Mouse (Mus musculus): Measurements from ENCODE around the gene Litaf. TPM values are rescaled to one million over a fixed set of nuclear protein-coding genes. Genes with fewer than 3 reads are reported as not detected.

Gene Litaf
- polyA plus RNA-seq, 1 experiment from 2014 or later, result 137 TPM

DNA sequence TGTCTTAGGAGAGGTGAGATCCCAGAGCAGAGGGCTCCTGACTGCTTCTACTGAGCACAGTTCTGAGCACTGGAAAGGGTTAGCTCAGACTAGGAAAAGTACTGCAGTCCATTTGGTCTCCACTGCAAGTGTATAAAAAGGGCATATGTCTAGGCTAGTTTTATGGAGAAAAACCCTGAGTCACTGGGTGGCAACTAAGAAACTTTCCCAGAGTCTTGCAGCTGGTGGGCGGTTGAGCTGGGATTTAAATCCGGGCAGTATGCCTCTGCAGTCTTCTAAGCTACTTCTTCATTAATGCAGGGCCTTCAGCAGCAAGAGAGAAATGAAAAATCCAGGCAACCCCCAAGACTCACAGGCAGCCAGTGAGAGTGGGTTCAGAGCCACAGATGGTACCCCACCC is 15.7 kb downstream of the Litaf start:
- no peak for TF ChIP-seq CTCF (IDR thresholded peaks at IDR 0.05; ENCODE audit: low read depth)
- WGBS, result 88% methylated on average over 2 of the region's 2 CpGs

DNA sequence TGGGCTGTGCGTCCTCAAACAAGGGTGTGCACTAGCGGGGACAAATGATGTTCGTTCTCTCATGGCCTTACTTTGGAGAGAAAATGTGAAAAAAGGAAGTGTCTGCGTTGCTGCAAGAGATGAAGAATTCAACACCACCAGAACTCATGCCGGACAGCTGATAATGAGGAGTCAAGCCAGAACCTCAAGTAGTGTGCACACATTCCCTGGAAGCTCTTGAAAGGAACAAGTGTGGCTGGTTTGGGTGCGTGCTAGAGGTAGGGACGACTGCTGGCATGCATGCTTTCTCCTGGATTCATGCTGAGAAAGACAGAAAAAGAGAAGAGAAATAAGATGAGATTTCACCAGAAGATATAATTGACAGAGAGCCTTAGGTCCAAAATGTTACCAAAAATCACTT is 18.8 kb downstream of the Litaf start:
- Histone ChIP-seq H3K4me1 (replicated peaks; ENCODE audit: insufficient read depth, low read length) (no peaks in the 10 kb centered on the region), H3K4me2 (ENCODE audit: low read length) (no peak overlapping the region), H3K27ac (no peak overlapping the region), H3K9ac (ENCODE audit: low read depth, low read length) (no peak overlapping the region), H3K9me3 (replicated peaks; ENCODE audit: low read length) (no peaks in the 10 kb centered on the region), H3K4me3 (replicated peaks; ENCODE audit: low read depth, low read length) (no peak overlapping the region), H3K27me3 (ENCODE audit: insufficient read depth, low read length) (no peaks in the 10 kb centered on the region), H3K36me3 (ENCODE audit: insufficient read depth, low read length) (no peaks in the 10 kb centered on the region)
- TF ChIP-seq CTCF (IDR thresholded peaks at IDR 0.05; ENCODE audit: low read depth), result no peak
- ATAC-seq (replicated peaks; ENCODE audit: low FRiP score, low read depth), result no peak
- no peak for DNase-seq (ENCODE audit: low spot score)
- WGBS, result 84% methylated on average over 7 of the region's 7 CpGs

More for the DNA sequence above, 15.7 kb downstream of the Litaf start:
- H3K4me2 ChIP-seq (ENCODE audit: low read length), result no peak overlapping the region
- no peaks in the 10 kb centered on the region for H3K9me3 ChIP-seq (replicated peaks; ENCODE audit: low read length)
- H3K36me3 ChIP-seq (ENCODE audit: insufficient read depth, low read length), result no peaks in the 10 kb centered on the region
- DNase-seq (ENCODE audit: low spot score) (no peak), ATAC-seq (replicated peaks; ENCODE audit: low FRiP score, low read depth) (no peak)
- no peak overlapping the region for H3K9ac ChIP-seq (ENCODE audit: low read depth, low read length)
- no peak overlapping the region for H3K4me3 ChIP-seq (replicated peaks; ENCODE audit: low read depth, low read length)
- no peak overlapping the region for H3K27ac ChIP-seq
- H3K27me3 ChIP-seq (ENCODE audit: insufficient read depth, low read length), result no peaks in the 10 kb centered on the region
- no peaks in the 10 kb centered on the region for H3K4me1 ChIP-seq (replicated peaks; ENCODE audit: insufficient read depth, low read length)

DNA sequence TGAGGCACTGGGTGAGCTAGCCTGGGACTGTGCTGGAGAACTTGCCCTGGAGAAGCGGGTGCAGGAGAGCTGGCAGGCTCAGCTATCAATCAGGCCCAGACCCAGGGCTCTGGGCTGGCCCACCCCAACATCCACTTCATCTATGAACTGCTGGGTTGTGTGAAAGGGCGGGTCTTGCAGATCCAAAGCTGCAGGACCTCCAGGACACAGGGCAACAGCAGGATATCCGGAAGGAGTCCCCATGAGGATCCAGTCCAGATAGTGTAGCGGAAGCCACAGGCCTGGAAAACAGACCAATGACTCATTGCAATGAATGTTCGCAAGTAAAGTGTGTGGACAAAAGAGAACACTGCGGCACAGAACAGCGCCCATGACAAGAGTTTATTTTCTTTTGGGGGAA is 19.5 kb downstream of the Litaf start:
- no peaks in the 10 kb centered on the region for H3K27me3 ChIP-seq (ENCODE audit: insufficient read depth, low read length)
- H3K27ac ChIP-seq, result no peak overlapping the region
- WGBS, result 83% methylated on average over 7 of the region's 7 CpGs
- no peaks in the 10 kb centered on the region for H3K4me1 ChIP-seq (replicated peaks; ENCODE audit: insufficient read depth, low read length)
- H3K36me3 ChIP-seq (ENCODE audit: insufficient read depth, low read length), result no peaks in the 10 kb centered on the region
- ATAC-seq (replicated peaks; ENCODE audit: low FRiP score, low read depth) (peak; percentile 43; the same call in 1 of the 2 replicates), DNase-seq (ENCODE audit: low spot score) (peak; percentile 9)
- no peak for TF ChIP-seq CTCF (IDR thresholded peaks at IDR 0.05; ENCODE audit: low read depth)
- H3K9me3 ChIP-seq (replicated peaks; ENCODE audit: low read length), result no peaks in the 10 kb centered on the region
- H3K4me3 ChIP-seq (replicated peaks; ENCODE audit: low read depth, low read length), result no peak overlapping the region
- no peak overlapping the region for H3K4me2 ChIP-seq (ENCODE audit: low read length)
- no peak overlapping the region for H3K9ac ChIP-seq (ENCODE audit: low read depth, low read length)

DNA sequence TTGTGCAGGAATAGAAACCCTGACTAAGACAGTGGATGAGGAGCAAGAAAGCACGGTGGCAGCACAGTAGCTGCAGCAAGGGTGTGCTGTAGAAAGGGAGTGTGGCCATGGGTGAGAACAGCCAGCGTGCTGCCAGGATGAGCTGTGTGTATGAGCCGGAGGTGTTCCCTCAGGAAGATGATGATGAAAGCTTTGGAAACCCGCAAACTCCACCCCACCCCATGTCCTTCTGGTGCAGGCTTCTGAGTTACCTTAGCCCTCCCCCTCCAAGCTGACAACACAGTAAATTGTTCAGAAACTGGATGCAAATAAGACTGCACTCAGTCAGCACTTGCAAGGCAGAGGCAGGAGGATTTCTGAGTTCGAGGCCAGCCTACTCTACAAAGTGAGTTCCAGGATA is 22.7 kb downstream of the Litaf start:
- 81% methylated on average over 5 of the region's 5 CpGs for WGBS
- no peak overlapping the region for H3K27ac ChIP-seq
- DNase-seq (ENCODE audit: low spot score) (no peak), ATAC-seq (replicated peaks; ENCODE audit: low FRiP score, low read depth) (no peak)
- no peak overlapping the region for H3K4me3 ChIP-seq (replicated peaks; ENCODE audit: low read depth, low read length)
- H3K36me3 ChIP-seq (ENCODE audit: insufficient read depth, low read length), result no peaks in the 10 kb centered on the region
- TF ChIP-seq CTCF (IDR thresholded peaks at IDR 0.05; ENCODE audit: low read depth), result no peak
- no peaks in the 10 kb centered on the region for H3K9me3 ChIP-seq (replicated peaks; ENCODE audit: low read length)
- H3K4me1 ChIP-seq (replicated peaks; ENCODE audit: insufficient read depth, low read length), result no peaks in the 10 kb centered on the region
- H3K4me2 ChIP-seq (ENCODE audit: low read length), result no peak overlapping the region
- no peak overlapping the region for H3K9ac ChIP-seq (ENCODE audit: low read depth, low read length)
- H3K27me3 ChIP-seq (ENCODE audit: insufficient read depth, low read length), result no peaks in the 10 kb centered on the region

DNA sequence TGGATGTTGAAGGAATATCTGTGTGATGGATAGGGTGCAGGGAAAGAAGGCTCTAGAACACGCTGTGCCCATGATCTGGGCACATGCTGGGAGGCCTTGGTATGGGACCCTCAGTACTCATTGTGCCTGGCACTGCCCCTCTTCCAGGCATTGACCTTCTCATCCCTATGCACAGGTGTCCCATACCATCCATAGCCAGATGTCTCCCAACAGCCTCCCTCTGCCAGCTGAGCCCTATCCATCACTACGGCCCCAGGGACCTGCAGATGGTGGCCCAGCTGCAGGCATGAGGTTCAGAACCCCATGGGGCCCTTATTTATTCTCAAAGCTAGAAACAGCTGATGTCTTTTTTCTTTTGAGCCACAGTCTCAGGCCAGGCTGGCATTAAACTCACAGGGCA is 25.4 kb downstream of the Litaf start:
- Histone ChIP-seq H3K27me3 (ENCODE audit: insufficient read depth, low read length) (no peaks in the 10 kb centered on the region), H3K27ac (no peak overlapping the region), H3K4me3 (replicated peaks; ENCODE audit: low read depth, low read length) (no peak overlapping the region), H3K4me2 (ENCODE audit: low read length) (no peak overlapping the region), H3K9me3 (replicated peaks; ENCODE audit: low read length) (no peaks in the 10 kb centered on the region), H3K36me3 (ENCODE audit: insufficient read depth, low read length) (no peaks in the 10 kb centered on the region), H3K4me1 (replicated peaks; ENCODE audit: insufficient read depth, low read length) (no peaks in the 10 kb centered on the region), H3K9ac (ENCODE audit: low read depth, low read length) (no peak overlapping the region)
- DNase-seq (ENCODE audit: low spot score) (no peak), ATAC-seq (replicated peaks; ENCODE audit: low FRiP score, low read depth) (no peak)
- WGBS, result 70% methylated on average over 2 of the region's 2 CpGs
- TF ChIP-seq CTCF (IDR thresholded peaks at IDR 0.05; ENCODE audit: low read depth), result no peak

DNA sequence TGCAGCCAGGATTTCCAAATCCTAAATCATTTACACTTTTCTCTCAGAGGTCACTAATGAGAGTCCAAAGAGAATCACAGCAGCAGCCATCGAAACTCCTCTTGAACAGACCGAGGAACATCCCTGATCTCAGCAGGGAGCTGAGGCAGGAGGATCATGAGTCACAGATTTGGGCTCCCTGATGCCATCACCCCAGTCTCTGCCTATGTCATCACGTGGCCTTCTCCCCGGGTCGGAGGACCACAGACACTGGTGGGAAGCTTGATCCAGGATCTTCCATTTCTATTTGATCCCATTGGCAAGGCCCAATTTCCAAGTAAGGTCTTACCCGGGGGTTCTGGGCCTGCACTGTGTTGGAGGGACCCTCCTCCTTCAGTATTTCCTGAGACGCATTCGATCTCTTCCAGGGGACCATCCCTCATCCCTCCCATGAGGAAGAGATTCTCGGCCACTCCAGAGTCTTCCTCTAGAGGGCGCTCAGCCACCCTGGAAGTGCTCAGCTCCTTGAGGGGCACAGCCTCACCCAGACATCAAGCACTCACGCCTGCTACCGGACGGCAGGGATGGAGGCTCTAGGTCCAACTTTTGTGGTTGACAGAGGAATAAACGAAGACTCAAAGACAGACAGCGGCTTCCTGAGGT is 30.0 kb downstream of the Litaf start:
- peak; percentile 94 for TF ChIP-seq CTCF (IDR thresholded peaks at IDR 0.05; ENCODE audit: low read depth)
- Histone ChIP-seq H3K4me1 (replicated peaks; ENCODE audit: insufficient read depth, low read length) (no peaks in the 10 kb centered on the region), H3K27me3 (ENCODE audit: insufficient read depth, low read length) (no peaks in the 10 kb centered on the region), H3K9me3 (replicated peaks; ENCODE audit: low read length) (no peaks in the 10 kb centered on the region), H3K9ac (ENCODE audit: low read depth, low read length) (no peak overlapping the region), H3K27ac (no peak overlapping the region), H3K4me3 (replicated peaks; ENCODE audit: low read depth, low read length) (no peak overlapping the region), H3K36me3 (ENCODE audit: insufficient read depth, low read length) (no peaks in the 10 kb centered on the region), H3K4me2 (ENCODE audit: low read length) (no peak overlapping the region)
- peak; percentile 62 for ATAC-seq (replicated peaks; ENCODE audit: low FRiP score, low read depth)
- WGBS, result 27% methylated on average over 15 of the region's 15 CpGs
- peak; percentile 87 for DNase-seq (ENCODE audit: low spot score)

DNA sequence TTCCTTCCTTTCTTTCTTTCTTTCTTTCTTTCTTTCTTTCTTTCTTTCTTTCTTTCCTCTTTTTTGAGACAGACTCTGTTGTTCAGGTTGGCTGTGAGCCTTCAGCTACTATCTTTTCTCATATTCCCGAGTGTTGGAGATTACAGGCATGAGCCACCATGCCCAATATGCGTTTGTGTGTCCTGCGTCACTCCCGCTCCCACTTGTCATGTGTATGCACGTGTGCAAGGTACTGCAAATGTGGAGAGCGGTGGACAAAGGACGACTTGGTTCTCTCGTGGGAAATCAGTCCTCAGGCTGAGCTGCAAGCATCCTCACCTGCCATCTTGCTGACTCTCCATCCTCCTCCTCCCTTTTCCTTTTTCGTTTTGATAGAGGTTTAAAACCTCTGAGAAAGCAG is 30.7 kb downstream of the Litaf start:
- Histone ChIP-seq H3K4me2 (ENCODE audit: low read length) (no peak overlapping the region), H3K9ac (ENCODE audit: low read depth, low read length) (no peak overlapping the region), H3K36me3 (ENCODE audit: insufficient read depth, low read length) (no peaks in the 10 kb centered on the region), H3K9me3 (replicated peaks; ENCODE audit: low read length) (no peaks in the 10 kb centered on the region), H3K4me1 (replicated peaks; ENCODE audit: insufficient read depth, low read length) (no peaks in the 10 kb centered on the region), H3K27me3 (ENCODE audit: insufficient read depth, low read length) (no peaks in the 10 kb centered on the region), H3K4me3 (replicated peaks; ENCODE audit: low read depth, low read length) (no peak overlapping the region), H3K27ac (no peak overlapping the region)
- no peak for TF ChIP-seq CTCF (IDR thresholded peaks at IDR 0.05; ENCODE audit: low read depth)
- DNase-seq (ENCODE audit: low spot score), result no peak
- 89% methylated on average over 9 of the region's 9 CpGs for WGBS
- ATAC-seq (replicated peaks; ENCODE audit: low FRiP score, low read depth), result no peak
